Mouse (Mus musculus) natural killer cell, adult 2 months (primary cell): ENCODE results near the gene Rpl13a.
"Not testable (repeated sequence)": the region's sequence is repeated elsewhere in the genome, so short reads cannot be mapped to it uniquely, and the experiment has no call there.

Source experiments
- DNase-seq, 2 experiments: peaks; one replicate each; pipeline ENCODE4 v3.0.0; 2022; ENCODE audit warnings: low spot score in 2 of 2

Gene Rpl13a

DNA sequence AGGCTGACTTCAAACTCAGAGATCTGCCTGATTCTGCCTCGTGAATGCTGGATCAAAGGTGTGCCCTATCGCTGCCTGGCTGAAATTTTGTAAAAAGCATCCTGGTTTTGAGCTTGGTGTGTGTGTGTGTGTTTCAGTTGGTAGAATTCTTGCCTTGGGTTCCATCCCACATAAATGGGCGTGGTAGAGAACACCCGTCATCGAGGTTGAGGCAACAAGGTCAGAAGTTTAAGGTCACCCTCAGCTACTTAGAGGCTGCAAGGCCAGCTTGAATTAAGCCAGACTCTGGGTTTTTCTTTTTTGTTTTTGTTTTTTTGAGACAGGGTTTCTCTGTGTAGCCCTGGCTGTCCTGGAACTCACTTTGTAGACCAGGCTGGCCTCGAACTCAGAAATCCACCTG lies 10.2 kb downstream of the Rpl13a start:
- no peak for DNase-seq

DNA sequence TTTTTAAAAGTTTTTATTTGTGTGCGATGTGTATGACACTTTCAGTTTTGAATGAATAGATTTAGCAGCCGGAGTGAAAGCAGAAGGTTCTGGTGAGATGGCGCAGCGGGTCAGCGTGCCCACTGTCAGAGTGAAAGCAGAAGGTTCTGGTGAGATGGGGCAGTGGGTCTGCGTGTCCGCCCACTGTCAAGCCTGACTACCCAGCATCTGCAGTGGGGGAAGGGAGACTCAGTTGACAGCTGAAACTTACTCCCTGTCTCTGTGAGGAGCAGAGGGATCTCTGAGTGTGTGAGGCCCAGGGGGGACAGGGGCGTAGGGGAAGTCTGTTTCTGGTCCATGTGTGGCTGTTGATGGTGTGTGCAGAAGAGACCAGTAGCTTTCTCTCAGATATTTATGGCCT lies 11.0 kb downstream of the Rpl13a start:
- no peak for DNase-seq

- no peak for DNase-seq
Measured at GRCm38 (mm10) chr7:45113476-45113875, 15.1 kb downstream of the Rpl13a start.

DNA sequence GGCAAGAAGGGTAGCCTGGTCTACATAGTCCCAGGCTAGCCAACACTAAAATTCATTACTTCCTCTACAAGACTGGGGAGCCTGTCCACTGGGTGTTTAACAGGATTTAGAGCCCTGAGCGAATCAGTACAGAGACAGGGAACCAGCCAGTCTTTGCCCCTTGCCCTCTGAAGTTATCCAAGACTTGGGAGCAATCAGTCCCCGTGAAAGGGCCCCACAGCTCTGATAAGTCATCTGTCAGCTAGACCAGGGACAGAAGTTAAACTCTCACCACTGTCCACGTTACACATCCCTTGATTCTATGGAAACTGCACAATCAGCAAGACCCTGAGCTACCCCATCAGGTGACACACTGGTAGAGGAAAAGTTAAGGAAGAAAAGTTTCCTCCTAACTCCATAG lies 16.0 kb downstream of the Rpl13a start:
- no peak for DNase-seq

DNA sequence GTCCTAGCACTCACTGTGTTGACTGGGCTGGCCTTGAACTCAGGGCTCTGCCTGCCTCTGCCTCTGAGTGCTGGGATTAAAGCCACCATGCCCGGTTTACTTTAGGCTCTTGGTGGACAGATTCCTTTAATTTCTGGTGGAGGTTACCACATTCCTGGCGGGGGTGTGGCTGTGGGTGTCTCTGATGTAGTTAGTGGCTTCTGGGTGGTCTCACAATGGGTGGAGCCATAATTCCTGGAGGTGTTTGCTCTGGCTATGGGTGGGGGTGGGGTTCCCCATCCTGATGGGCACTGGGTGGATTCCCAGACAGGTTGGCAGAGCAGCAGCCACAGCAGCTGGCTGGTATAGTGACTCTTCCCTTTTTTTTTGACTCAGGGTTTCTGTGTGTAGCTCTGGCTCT lies 16.6 kb downstream of the Rpl13a start:
- no peak for DNase-seq

GRCm38 (mm10) chr7:45110089-45110488 lies 18.5 kb downstream of the Rpl13a start:
- not testable (repeated sequence) for DNase-seq

DNA sequence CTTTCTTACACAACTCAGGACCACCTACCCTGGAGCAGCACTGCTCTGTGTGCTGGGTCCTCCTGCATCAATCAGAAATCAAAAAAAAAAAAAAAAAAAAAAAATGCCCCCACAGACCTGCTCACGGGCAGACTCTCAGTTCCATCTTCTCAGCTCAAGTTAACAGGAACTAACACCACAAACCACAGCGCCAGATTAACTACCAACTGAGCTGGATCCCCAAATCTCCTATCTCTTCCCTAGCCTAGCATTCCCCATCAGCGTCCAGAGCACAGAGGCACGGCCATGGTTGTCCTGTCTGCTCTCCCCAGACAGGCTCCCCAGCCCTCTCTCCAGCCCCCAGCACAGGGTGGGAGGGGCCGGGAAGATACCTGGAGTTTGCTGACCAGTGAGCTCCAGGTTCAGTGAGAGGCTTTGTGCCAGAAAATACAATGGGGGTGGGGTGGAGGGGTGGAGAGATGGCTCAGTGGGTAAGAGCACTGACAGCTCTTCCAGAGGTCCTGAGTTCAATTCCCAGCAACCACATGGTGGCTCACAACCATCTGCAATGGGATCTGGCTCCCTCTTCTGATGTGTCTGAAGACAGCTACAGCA lies 21.4 kb downstream of the Rpl13a start:
- no peak for DNase-seq

GRCm38 (mm10) chr7:45106441-45106840 lies 22.1 kb downstream of the Rpl13a start:
- DNase-seq: no peak

DNA sequence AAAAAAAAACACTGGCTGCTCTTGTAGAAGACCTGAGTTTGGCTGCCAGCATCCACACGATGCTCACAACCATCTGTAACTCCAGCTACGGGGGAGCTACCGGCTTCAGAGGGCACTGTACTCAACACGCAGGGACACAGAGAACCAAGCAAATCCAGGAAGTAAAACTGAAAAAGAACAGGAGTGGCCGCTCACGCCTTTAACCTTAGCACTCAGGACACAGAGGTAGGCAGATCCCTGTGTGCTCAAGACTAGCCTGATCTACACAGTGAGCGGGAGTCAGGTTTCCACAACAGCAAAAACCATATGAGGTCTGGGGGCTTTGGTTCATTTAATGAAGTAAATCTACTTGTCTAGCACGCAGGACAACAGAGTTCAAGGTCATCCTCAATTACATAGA lies 23.1 kb downstream of the Rpl13a start:
- DNase-seq: no peak

DNA sequence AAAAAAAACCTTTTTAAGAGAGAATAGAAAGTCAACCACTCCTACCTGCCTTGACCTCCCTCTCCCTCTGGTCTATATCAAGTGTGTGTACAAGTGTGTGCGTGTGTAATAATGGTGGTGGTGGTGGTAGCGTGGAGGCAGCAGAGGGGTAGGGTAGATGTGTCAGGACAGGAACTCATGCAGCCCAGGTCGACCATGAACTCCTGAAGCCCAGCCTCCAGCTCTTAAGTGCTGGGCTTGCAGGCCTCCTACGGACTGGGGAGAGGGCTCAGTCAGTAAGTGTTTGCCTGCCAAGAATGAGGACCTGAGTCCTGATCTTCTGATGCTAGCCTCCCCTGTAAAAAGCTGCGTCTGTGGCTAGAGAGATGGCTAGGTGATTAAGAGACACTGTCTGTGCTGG lies 23.6 kb downstream of the Rpl13a start:
- DNase-seq: no peak

DNA sequence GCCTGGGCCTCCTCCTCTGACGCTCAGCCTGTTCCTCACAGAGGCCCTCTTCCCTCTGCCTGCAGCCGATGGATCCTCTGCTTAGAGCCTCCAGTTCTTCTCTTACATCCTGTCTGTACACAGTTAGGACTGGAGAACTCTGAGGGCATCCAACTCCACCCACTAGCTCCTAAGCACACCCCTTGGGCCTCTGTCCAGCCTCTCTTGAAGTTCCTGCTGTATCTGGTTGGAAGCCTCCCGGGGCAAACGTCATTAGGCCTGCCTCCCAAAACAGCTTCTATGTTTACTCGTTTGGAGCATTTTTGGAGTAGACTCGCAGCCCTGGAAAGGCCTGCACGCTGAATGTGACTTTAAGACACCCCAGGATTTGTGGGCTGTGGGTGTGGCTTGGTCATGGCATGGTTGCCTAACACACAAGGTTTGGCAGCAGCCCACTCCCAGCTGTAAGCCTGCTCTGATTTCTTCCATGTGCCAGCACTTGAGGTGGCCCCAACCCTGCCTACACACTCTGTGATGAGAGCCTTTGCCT lies 24.8 kb downstream of the Rpl13a start, which contains the start of gene Fcgrt:
Gene Fcgrt, minus strand, starts transcription at position 200 of the 529 bp plus-strand sequence.
- no peak for DNase-seq

DNA sequence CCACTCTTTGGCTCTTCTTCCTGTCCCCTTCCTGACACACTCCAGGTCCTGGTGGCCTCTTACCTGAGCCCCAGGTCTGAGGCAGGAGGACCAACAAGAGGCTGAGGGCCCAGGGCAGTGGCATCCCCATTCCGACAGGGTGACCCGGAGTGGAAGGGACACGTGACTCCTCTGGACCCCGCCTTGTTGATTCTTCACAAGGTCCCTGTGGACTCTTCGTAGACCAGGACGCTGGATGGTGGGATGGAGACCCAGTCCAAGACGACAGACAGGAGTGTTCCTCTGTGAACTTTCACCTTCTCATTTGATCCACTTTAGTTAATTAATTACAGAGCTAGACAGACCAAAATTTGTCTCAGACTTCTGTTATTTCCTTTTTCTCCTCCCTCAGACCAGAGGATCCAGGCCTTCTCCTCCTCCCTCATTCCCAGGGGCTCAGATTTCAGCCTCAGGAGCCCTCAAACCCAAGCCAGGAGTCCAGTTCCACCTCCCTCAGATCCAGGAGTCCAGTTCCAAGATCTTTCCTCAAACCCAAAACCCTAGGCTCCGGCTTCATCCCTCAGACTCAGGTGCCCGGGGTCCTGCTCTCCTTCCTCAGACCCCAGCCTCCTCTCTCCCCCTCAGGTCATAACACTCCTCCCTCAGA lies 25.5 kb downstream of the Rpl13a start:
- no peak for DNase-seq

GRCm38 (mm10) chr7:45102441-45102840 lies 26.1 kb downstream of the Rpl13a start:
- no peak for DNase-seq

GRCm38 (mm10) chr7:45100046-45100445 lies 28.5 kb downstream of the Rpl13a start:
- DNase-seq: no peak

GRCm38 (mm10) chr7:45098541-45099240 lies 29.9 kb downstream of the Rpl13a start:
- DNase-seq: no peak

- no peak for DNase-seq
Measured at GRCm38 (mm10) chr7:45097479-45097878, 31.1 kb downstream of the Rpl13a start.

DNA sequence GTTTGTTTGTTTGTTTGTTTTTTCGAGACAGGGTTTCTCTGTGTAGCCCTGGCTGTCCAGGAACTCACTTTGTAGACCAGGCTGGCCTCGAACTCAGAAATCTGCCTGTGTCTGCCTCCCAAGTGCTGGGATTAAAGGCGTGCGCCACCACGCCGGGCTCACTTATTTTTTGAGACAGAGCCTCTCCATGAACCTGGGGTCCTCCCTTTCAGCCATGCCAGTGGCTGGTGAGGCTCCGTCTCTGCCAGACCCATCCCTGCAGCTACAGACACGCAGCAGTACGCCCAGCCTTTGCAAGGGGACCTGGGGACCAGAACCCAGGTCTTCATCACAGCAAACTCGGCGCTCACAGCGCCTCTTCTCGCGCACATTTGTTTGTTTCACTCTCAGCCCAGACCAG lies 32.6 kb downstream of the Rpl13a start:
- not testable (repeated sequence) for DNase-seq

DNA sequence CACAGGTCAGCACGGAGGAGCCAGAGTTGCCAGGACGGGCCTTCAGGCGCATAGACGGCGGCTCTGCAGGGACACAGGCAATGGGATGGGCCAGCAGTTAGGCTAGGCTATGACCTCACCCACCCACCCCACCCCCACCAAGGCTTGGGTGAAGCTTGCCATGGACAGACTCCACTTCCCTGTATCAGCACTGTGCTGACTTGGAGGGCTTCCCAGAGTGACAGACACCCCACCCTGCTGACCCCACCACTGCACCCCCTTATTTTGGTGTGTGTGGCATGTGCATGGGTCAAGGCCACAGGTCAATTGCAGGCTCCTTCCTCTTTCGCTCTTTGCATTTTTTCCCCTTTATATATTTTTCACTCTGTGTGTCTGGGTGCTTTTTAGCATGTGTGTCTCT lies 33.2 kb downstream of the Rpl13a start:
- no peak for DNase-seq

GRCm38 (mm10) chr7:45094121-45094520 lies 34.4 kb downstream of the Rpl13a start:
- no peak for DNase-seq

- DNase-seq: no peak
Measured at GRCm38 (mm10) chr7:45093516-45093905, 35.0 kb downstream of the Rpl13a start.

DNA sequence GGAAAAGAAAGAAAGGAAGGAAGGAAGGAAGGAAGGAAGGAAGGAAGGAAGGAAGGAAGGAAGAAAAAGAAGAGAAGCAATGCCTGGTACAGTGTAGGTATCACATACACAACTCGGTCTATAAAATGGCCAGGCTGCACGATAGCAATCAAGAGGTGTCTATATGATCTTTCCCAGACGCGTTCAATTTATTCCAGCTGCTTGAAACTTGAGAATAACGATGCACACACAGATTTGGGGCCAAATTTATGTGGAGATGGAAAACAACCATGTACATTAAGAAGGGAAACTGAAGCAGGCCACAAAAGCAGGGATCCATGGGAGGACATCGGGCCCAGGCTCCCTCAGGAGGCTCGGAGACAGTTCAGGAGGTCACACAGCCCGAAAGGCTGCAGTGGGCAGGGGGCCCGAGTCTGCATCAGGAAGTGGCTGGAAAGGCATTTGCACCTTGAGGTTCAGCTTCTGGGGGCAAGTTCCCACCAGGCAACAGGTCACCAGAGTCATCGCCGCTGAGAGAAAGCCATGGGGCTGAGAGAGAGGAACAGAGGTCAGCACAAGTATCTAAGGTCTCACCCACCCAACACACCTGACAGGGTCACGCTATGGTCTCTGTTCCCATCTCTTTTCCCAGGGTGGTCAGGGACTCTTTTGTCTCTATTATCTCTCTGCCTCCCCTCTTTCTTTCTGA lies 35.6 kb downstream of the Rpl13a start:
- no peak for DNase-seq

DNA sequence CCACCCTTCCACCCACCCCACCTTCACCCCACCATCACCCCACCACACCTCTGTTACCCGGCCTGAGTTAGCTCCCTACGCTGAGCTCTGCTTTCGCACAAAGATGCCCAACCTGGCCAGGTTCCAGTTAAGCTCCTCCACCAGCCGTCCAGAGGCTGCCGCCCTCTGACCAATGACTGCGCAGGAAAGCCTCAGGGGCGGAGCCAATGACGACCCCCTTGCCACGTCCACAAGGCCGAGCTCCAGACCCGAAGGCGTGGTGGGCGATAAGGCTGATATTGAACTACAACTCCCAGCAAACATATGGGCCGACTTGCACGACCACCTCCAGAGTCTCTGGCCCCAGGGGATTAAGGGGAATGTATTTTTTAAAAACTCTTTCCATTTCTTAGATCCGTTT lies 36.5 kb downstream of the Rpl13a start, which contains the start of gene Rcn3:
Gene Rcn3, minus strand, starts transcription at position 174 of the 400 bp plus-strand sequence.
- no peak for DNase-seq
